ENCODE assay signal across 15 mouse cellular contexts in the genomic region with DNA sequence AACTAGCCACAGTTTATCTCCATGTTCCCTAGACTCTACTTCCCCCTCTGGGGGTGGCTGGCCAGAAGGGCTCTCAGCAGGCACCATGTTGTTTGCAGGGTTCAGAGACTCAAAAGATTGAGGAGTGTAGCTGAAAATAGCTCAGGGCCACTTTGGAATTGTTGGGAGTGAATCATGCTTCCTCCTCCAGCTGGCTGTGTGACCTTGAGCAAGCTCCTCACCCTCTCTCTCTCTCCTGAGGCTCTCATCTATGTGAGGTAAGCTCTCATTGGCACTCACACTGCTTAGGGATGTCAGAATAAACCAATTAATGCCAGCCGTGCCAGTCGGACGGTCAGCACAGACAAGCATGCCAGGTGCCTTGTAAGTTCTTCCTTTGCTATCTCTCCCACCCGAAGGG.
DNase-seq lines count a peak whose midpoint lies in the region; ATAC-seq and TF ChIP-seq lines count a peak whose summit lies in the region.
"Had no signal": no experiment of that assay in that cellular context is flagged by ENCODE, and none has a peak within 500 bp of the region (broad histone marks: within the 10 kb centered on the region; RNA-seq: fewer than 3 reads in every experiment).

No protein-coding gene starts in this region.

- H3K9ac ChIP-seq in lung, postnatal 0 days (replicated peaks; ENCODE audit: low read depth), result no peak overlapping the region
- no peak overlapping the region for H3K9ac ChIP-seq in kidney, embryonic 16.5 days (replicated peaks; ENCODE audit: low read length)
- H3K9ac ChIP-seq: liver, embryonic 14.5 days; midbrain, embryonic 15.5 days; neural tube, embryonic 13.5 days had no signal

- no peak overlapping the region for H3K27ac ChIP-seq in lung, postnatal 0 days (ENCODE audit: low read length)
- peak overlapping the region; percentile 49; the same call in 1 of the 2 replicates for H3K27ac ChIP-seq in olfactory bulb, adult 2 months (ENCODE audit: insufficient read depth, low read depth, low read length)
- H3K27ac ChIP-seq in kidney, embryonic 16.5 days (ENCODE audit: low read length), result no peak overlapping the region
- H3K27ac ChIP-seq: heart, adult 2 months; liver, embryonic 14.5 days; midbrain, embryonic 15.5 days; neural tube, embryonic 13.5 days had no signal

- H3K4me2 ChIP-seq in lung, postnatal 0 days (replicated peaks; ENCODE audit: low read depth, low read length), result no peak overlapping the region
- no peak overlapping the region for H3K4me2 ChIP-seq in kidney, embryonic 16.5 days (replicated peaks; ENCODE audit: low read depth, low read length)
- H3K4me2 ChIP-seq: midbrain, embryonic 15.5 days; neural tube, embryonic 13.5 days had no signal

- no peaks in the 10 kb centered on the region for H3K36me3 ChIP-seq in lung, postnatal 0 days (ENCODE audit: insufficient read depth, low read length)
- H3K36me3 ChIP-seq in kidney, embryonic 16.5 days (ENCODE audit: insufficient read depth, low read length), result no peaks in the 10 kb centered on the region
- H3K36me3 ChIP-seq: midbrain, embryonic 15.5 days; neural tube, embryonic 13.5 days had no signal

- no peak; the same call in 1 of the 2 replicates for TF ChIP-seq EP300 in lung, postnatal 0 days (IDR thresholded peaks at IDR 0.05)

- no peak overlapping the region for H3K4me3 ChIP-seq in lung, postnatal 0 days (ENCODE audit: low read depth, low read length)
- H3K4me3 ChIP-seq in olfactory bulb, adult 2 months (ENCODE audit: insufficient read depth, low read depth, low read length), result no peak overlapping the region
- no peak overlapping the region for H3K4me3 ChIP-seq in kidney, embryonic 16.5 days (ENCODE audit: low read length)
- H3K4me3 ChIP-seq: heart, adult 2 months; midbrain, embryonic 15.5 days; neural tube, embryonic 13.5 days had no signal

- TF ChIP-seq CTCF in lung, postnatal 0 days (IDR thresholded peaks at IDR 0.05), result peak; percentile 29
- TF ChIP-seq CTCF in olfactory bulb, adult 2 months (IDR thresholded peaks at IDR 0.05; ENCODE audit: insufficient read depth, low read depth, low read length), result no peak

- ATAC-seq in lung, postnatal 0 days, result peak; percentile 36; the same call in 1 of the 2 replicates
- no peak for ATAC-seq in kidney, embryonic 16.5 days (ENCODE audit: low FRiP score, low TSS enrichment)
- ATAC-seq: midbrain, embryonic 15.5 days had no signal

- peaks cover 16% of the 10 kb centered on the region for H3K4me1 ChIP-seq in lung, postnatal 0 days (ENCODE audit: insufficient read depth, low read depth, low read length)
- H3K4me1 ChIP-seq in olfactory bulb, adult 2 months (ENCODE audit: control insufficient read depth, insufficient read depth, low read length), result peaks cover 30% of the 10 kb centered on the region
- peaks cover 39% of the 10 kb centered on the region for H3K4me1 ChIP-seq in kidney, embryonic 16.5 days (ENCODE audit: insufficient read depth, low read length)

- peak; percentile 79 to 91 for DNase-seq in adrenal gland, adult (ENCODE audit: inconsistent age in 2 of 2, low spot score in 1 of 2)
- DNase-seq in adrenal gland, postnatal 4 days (ENCODE audit: low spot score in 2 of 2), result no peak
- DNase-seq in lung, postnatal 0 days (ENCODE audit: low spot score), result peak; percentile 63
- DNase-seq in lung, postnatal 14 days, result no peak
- DNase-seq in cerebellum, postnatal 25 days, result peak; percentile 29 to 51
- no peak for DNase-seq in kidney, postnatal 14 days
- DNase-seq: kidney, adult 9 months; right cerebral cortex, postnatal 25 days; thymus, postnatal 4 days had no signal

- 56% methylated on average over 4 of the region's 4 CpGs for WGBS in lung, postnatal 0 days
- WGBS in olfactory bulb, adult 2 months, result 83% methylated on average over 4 of the region's 4 CpGs
- WGBS in kidney, embryonic 16.5 days, result 73% methylated on average over 4 of the region's 4 CpGs

- no peaks in the 10 kb centered on the region for H3K27me3 ChIP-seq in lung, postnatal 0 days (replicated peaks; ENCODE audit: insufficient read depth, low read length)
- H3K27me3 ChIP-seq in kidney, embryonic 16.5 days (ENCODE audit: insufficient read depth, low read length), result no peaks in the 10 kb centered on the region; the same call in 1 of the 2 replicates

- TF ChIP-seq POLR2A in olfactory bulb, adult 2 months (IDR thresholded peaks at IDR 0.05; ENCODE audit: insufficient read depth, low read depth, low read length), result no peak

- H3K9me3 ChIP-seq in lung, postnatal 0 days (ENCODE audit: low read length), result no peaks in the 10 kb centered on the region
- H3K9me3 ChIP-seq in kidney, embryonic 16.5 days (ENCODE audit: low read length), result no peaks in the 10 kb centered on the region
- H3K9me3 ChIP-seq: midbrain, embryonic 15.5 days; neural tube, embryonic 13.5 days had no signal

Comparison
In these comparisons a context has a peak if more than half of its experiments do, and no peak if none do; other contexts are left out.
1. DNase-seq: peak in adrenal gland, adult (2 of 2), lung, postnatal 0 days (single experiment) and cerebellum, postnatal 25 days (2 of 2); none in adrenal gland, postnatal 4 days (0 of 2), lung, postnatal 14 days (single experiment) and kidney, postnatal 14 days (single experiment).